Mouse (Mus musculus) frontal cortex, postnatal 10 days (tissue): Measurements from ENCODE around the gene Naip2.

Experiments
- DNase-seq, 2 experiments: peaks; one replicate each; pipeline ENCODE4 v3.0.0; 2022; ENCODE audit warnings: low spot score in 2 of 2, mixed read lengths in 1 of 2

The Naip2 gene

DNA sequence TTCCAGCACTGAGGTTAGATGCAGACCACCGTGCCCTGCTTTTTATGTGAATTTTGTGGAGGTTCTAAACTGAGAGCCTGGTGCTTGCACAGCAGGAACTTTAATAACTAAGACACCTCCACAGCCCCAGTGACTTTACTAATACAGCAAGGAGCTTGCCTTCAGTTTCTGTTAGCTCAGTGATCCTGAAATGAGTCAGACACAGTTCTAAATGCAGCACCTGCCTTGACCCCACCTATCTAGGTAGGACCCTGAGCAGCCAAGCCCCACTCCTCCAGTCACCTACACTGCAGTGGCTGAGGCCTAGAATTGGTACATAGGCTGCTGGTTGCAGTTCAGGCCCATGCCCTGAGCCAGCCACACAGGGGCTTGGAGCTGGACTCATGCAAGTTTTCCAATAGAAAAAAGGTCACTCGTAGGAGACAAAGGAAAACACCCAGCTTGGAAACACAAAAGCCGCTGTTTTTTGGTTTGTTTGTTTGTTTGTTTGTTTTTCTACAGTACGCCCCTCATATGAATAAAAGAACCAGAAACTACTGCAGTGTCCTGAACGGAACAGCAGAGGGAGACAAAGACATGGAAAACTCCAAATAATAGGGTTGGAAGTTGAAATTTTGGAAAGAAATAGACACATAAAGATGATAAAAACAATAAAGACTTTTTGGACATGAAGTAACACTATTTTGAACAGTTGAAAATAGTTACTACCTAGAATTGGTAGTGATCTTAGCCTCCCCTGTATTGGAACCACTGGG, 89.5 kb downstream of the Naip2 start:
- DNase-seq = no peak

DNA sequence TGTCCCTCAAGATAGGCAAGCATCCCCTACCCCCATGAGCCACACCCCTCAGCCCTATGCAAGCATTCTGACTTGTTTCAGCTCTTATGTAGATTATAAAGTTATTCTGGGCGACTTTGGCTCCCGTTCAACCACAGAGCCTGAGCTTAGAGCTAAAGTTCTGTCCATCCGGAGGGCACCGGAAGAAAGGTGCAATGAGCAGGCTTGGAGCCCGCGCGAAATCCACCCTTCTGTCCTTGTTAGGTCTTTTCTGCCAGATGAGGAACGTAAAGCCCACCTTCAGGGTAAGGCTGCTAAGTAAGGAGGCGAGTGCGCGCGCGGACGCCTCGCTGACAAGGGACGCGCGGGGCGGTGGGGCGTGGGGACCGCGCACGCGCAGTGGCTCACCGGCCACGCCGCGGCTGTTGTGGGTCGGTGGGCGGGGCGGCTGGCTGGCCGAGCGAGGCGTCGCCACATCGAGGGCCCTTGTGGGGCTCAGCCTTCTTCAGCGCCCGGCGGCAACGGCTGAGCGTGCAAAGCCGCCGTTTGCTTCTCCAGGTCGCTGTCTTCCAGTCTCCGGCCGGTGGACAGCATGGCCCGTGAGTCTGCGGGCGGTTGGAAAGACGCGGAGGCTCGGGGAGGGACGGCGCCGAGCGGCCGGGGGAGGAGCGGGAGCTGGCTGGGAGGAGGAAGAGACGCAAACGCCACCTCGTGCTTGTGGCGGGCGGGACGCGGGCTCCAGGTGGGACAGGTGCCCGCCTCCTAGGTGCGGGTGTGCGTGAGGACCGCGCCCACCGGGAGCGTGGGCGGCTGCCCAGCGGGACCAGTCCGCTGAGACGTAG, 94.0 kb downstream of the Naip2 start, which contains the start of gene Serf1:
Gene Serf1 (plus strand): TSS at position 361 of the 821 bp plus-strand sequence.
- peak; percentile 53 to 71 for DNase-seq

DNA sequence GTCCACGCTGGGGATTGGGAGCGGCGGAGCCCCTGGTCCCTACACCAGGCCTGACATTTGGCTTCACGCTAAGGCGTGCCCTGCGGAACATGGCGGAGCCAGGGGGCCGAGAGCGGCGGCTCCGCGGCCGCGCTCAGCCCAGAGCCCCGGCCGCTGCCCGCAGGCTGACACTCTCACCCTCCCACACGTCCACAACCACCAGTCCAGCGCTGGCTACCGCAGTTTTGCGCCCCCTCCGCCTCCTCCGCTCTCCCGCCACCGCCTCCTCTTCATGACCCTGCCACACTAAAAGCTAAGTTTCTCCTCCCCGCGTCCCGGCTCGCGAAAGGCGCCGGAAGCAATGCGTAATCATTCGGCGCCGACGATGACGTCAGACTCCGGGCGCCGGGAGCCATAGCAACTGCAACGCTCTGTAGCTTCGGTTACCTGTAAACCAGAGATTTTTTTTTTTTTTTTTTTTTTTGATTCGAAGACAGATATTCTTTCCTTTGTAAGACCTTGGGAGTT, 98.1 kb downstream of the Naip2 start, which contains the start of gene Bdp1:
Gene Bdp1 (minus strand): TSS at position 323 of the 507 bp plus-strand sequence.
- peak; percentile 85 to 94 for DNase-seq

DNA sequence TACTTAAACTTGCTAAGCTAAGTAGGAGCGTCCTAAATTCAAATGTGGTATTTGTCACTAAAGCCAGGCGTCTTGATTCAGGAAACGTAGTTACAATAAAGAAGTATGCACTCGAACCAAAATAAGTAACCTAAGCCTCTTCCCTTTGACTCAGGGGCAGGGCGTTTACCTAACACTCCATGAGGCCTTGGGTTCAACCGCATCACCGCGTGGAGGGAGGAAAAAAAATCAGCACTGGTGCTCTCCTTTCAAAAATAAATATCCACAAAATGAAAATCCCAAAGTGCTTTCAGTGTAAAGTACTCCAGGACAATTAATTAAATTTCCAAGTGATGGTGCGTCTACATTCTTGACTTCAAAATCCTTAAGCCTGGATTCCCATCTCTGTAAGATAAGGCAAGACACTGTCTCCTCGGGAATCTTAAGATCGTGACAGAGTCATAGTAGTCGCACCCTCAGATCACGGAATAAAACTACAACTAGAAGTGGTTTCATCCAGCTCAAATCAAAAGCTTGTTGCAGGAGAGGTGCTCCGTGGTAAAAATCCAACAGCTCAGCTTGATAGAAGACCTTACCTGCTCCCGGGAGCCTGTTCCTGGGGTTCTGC, 98.7 kb downstream of the Naip2 start:
- DNase-seq = no peak

DNA sequence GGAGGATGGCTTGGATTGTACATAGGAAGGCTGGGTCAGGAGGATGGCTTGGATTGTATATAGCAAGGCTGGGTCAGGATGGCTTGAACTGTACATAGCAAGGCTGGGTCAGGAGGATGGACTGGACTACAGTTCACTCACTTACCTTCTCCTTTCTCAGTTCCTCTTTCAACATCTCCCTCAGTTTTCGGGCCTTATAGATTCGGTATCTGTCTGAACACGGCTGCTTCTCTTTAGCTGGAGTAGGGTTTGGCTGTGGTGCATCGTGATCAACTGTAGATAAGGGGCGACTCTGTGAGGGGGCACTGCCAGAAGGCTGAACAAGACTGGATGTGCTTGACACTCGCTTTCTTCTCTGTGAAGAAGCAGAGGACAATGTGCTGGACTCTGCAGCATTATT, 103.1 kb downstream of the Naip2 start:
- DNase-seq = no peak
